Comparison of ENCODE assay signal across 19 mouse cellular contexts in the genomic region with DNA sequence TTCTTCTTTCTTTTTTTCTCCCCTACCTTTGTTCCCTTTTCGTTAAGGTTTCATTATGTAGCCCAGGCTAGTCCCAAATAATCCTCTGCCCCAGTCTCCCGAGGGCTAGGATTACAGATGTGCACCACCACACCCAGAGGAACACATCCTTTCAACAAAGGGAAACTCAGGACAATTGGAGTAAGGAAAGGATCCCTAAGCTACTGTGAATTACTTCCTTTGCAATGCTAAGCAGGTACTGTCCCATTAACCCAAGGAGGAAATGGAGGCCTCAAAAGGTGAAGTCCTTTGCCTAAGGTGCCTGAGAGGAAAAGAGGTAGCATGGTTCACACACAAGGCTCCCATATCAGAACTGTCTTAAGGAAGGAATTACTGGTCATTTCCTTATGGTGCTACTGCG.
"Had no signal": no experiment of that assay in that cellular context is flagged by ENCODE, and none has a peak within 500 bp of the region (broad histone marks: within the 10 kb centered on the region; RNA-seq: fewer than 3 reads in every experiment).

No protein-coding gene starts in this region.

- H3K4me3 ChIP-seq: heart, embryonic 13.5 days; heart, embryonic 15.5 days; hindbrain, embryonic 13.5 days; hindbrain, embryonic 15.5 days; kidney, embryonic 15.5 days; limb, embryonic 13.5 days; limb, embryonic 15.5 days; liver, embryonic 13.5 days; liver, embryonic 15.5 days had no signal

- H3K27ac ChIP-seq: hindbrain, embryonic 13.5 days; hindbrain, embryonic 15.5 days; hindbrain, postnatal 0 days; kidney, embryonic 15.5 days; kidney, postnatal 0 days; limb, embryonic 13.5 days; limb, embryonic 15.5 days; liver, embryonic 13.5 days; liver, embryonic 15.5 days had no signal

- DNase-seq: kidney, adult 11 months; kidney, adult 2 months; kidney, adult 9 months; kidney, postnatal 14 days; kidney, postnatal 36 days; layer of hippocampus, adult 9-11 months; layer of hippocampus, postnatal 36 days; left cerebral cortex, postnatal 4 days; liver, embryonic 13.5 days had no signal
